Mouse (Mus musculus) forebrain, embryonic 16.5 days (tissue): Measurements from ENCODE around the gene Sp2. TPM values are rescaled to one million over a fixed set of nuclear protein-coding genes. Genes with fewer than 3 reads are reported as not detected.

ENCODE experiments used
- ATAC-seq: fragments of 200-750 bp; cut with Nextera tagmentation; 2 replicates; pipeline ENCODE4 v1.8.0; 2017; ENCODE audit warnings: mild to moderate bottlenecking, moderate library complexity
- H3K27ac ChIP-seq: fragments of 300-500 bp; sonication (generic); 2 replicates; pipeline ENCODE4 v1.5.1; 2014; ENCODE audit warnings: low read length, control low read depth
- H3K27me3 ChIP-seq: fragments of 300-500 bp; sonication (generic); replicated peaks from 2 replicates; pipeline ENCODE4 v1.6.1; 2014; ENCODE audit warnings: low read length; ENCODE audit not compliant: control insufficient read depth, insufficient read depth
- H3K36me3 ChIP-seq: fragments of 300-500 bp; sonication (generic); 2 replicates; pipeline ENCODE4 v1.6.1; 2014; ENCODE audit not compliant: control insufficient read depth, insufficient read depth
- H3K4me1 ChIP-seq: fragments of 300-500 bp; sonication (generic); replicated peaks from 2 replicates; pipeline ENCODE4 v1.6.1; 2014; ENCODE audit warnings: low read length; ENCODE audit not compliant: control insufficient read depth, insufficient read depth
- H3K4me2 ChIP-seq: fragments of 300-500 bp; sonication (generic); 2 replicates; pipeline ENCODE4 v1.6.1; 2014; ENCODE audit warnings: mild to moderate bottlenecking, low read length, control low read depth
- H3K4me3 ChIP-seq: fragments of 300-500 bp; sonication (generic); replicated peaks from 2 replicates; pipeline ENCODE4 v1.5.1; 2014; ENCODE audit warnings: mild to moderate bottlenecking, low read length, control low read depth
- H3K9ac ChIP-seq: fragments of 300-500 bp; sonication (generic); replicated peaks from 2 replicates; pipeline ENCODE4 v1.6.1; 2014; ENCODE audit warnings: low read depth, low read length, control low read depth
- H3K9me3 ChIP-seq: fragments of 300-500 bp; sonication (generic); 2 replicates; pipeline ENCODE4 v1.6.1; 2016; ENCODE audit warnings: low read length; ENCODE audit not compliant: control insufficient read depth
- WGBS: fragments of 180-500 bp; shearing (Covaris S2); extraction: QIAGEN DNeasy Blood & Tissue Kit; methylation state at CpG from one replicate; pipeline ENCODE4 v1.1.7; 2014; 5-methylcytosine and 5-hydroxymethylcytosine counted together
- polyA plus RNA-seq: library from polyadenylated mRNA; unstranded; fragments of >200 nt; fragmentation: Nextera tagmentation; extraction: Ambion mirVana; gene quantifications from 2 replicates; pipeline ENCODE4 v1.2.1, GENCODE M21; 2015

Sp2 gene
- polyA plus RNA-seq, 1 experiment from 2014 or later: 16.3 TPM

DNA sequence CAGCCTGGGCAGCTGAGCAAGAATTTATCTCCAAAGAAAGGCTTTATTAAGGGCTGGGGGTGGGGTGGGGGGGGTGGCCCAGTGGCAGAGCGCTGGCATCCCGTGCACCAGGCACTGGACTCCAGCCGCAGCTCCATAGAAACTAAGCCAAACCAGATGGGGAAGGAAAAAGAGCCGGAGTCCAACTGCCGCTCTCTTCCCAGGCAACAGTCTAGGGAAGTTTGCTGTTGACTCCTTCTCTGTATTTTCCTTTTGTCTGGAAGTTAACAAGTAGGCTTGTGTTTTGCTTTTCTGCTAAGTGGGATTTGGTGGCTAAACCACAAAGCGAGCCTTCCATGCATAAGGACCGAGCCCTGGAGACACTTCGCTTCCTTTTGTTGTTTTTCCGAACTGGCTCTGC, 36.3 kb downstream of the Sp2 start:
- no peak for ATAC-seq
- WGBS: 54% methylated on average over 9 of the region's 9 CpGs
- H3K9me3 ChIP-seq: no peaks in the 10 kb centered on the region
- no peak overlapping the region for H3K27ac ChIP-seq
- no peak overlapping the region for H3K9ac ChIP-seq
- peaks cover 20% of the 10 kb centered on the region for H3K4me1 ChIP-seq
- no peaks in the 10 kb centered on the region for H3K27me3 ChIP-seq
- peaks cover 3% of the 10 kb centered on the region; the same call in 1 of the 2 replicates for H3K36me3 ChIP-seq
- no peak overlapping the region for H3K4me2 ChIP-seq
- H3K4me3 ChIP-seq: no peak overlapping the region

- Histone ChIP-seq H3K4me2 (peak overlapping the region; percentile 98), H3K9me3 (no peaks in the 10 kb centered on the region), H3K4me1 (peaks cover 20% of the 10 kb centered on the region), H3K36me3 (no peaks in the 10 kb centered on the region), H3K4me3 (peak overlapping the region; percentile 54), H3K27me3 (no peaks in the 10 kb centered on the region), H3K27ac (no peak overlapping the region), H3K9ac (peak overlapping the region; percentile 26; the same call in 1 of the 2 replicates)
- 87% methylated on average over 14 of the region's 14 CpGs for WGBS
- no peak for ATAC-seq
These were observed 37.7 kb downstream of the Sp2 start for GRCm38 (mm10) chr11:96944844-96945580.

DNA sequence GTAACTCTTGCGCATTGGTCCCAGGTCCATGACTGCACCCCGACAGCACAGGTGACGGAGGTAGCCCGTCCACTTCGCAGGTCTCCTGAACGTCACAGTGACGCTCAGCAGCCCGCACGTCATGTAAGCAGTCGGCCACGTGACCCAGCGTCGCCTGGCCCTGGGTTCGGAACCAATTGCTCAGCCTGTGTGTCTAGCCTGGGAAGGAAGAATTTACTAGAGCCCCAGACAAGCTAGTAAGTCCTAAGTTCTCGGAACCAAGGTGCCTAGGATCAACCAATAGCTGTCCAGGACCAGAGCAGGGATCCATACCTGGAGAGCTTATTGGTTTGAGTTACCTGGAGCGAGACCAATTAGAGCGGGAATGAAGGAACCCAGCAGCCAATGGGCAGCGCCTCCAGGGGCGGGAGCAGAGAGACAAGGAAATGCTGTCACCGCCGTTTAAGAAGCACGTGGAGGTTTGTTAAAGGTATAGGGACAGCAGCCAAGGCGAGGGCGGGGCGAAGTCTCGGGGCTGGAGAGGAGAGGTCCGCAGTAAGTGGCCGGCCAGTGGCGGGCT, 38.9 kb downstream of the Sp2 start, which contains the start of gene Pnpo:
Pnpo (minus strand) TSS at position 241 of the 559 bp plus-strand sequence.
- Histone ChIP-seq H3K27me3 (no peaks in the 10 kb centered on the region), H3K4me1 (peaks cover 20% of the 10 kb centered on the region), H3K9ac (peak within 1 kb of the TSS; percentile 58), H3K27ac (no peak within 1 kb of the TSS), H3K9me3 (no peaks in the 10 kb centered on the region), H3K36me3 (no peaks in the 10 kb centered on the region), H3K4me2 (peak within 1 kb of the TSS; percentile 98), H3K4me3 (peak within 1 kb of the TSS; percentile 54)
- under 1% methylated on average over 29 of the region's 29 CpGs for WGBS
- ATAC-seq: peak; percentile 99

DNA sequence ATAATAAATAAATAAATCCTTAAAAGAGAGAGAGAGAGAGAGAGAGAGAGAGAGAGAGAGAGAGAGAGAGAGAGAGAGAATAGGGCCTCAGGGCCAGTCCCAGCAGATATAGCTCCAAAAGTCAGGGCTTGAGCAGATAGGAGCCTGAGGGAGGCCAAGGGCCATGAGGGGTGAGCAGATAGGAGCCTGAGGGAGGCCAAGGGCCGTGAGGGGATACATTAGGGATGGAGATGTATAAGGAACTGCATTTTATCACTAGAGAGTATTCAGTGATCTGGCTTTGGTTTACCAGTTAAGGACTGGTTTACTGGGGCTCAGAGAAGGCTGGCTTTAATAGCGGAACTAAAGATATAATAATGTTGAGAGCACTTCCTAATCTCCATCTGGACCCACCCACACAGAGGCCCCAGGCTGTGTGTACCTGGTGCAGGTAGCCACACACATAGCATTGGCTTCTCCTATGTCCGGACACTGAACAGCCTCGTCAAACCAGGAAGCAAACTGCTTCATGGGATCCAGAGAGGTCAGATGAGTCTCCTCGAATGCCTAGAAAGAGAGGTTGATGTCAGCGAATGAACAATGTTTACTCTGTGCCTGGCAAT, 40.7 kb downstream of the Sp2 start:
- Histone ChIP-seq H3K36me3 (no peaks in the 10 kb centered on the region), H3K27ac (no peak overlapping the region), H3K9me3 (no peaks in the 10 kb centered on the region), H3K9ac (no peak overlapping the region), H3K4me2 (no peak overlapping the region), H3K27me3 (no peaks in the 10 kb centered on the region), H3K4me1 (peaks cover 20% of the 10 kb centered on the region), H3K4me3 (no peak overlapping the region)
- no peak for ATAC-seq
- 76% methylated on average over 6 of the region's 6 CpGs for WGBS

DNA sequence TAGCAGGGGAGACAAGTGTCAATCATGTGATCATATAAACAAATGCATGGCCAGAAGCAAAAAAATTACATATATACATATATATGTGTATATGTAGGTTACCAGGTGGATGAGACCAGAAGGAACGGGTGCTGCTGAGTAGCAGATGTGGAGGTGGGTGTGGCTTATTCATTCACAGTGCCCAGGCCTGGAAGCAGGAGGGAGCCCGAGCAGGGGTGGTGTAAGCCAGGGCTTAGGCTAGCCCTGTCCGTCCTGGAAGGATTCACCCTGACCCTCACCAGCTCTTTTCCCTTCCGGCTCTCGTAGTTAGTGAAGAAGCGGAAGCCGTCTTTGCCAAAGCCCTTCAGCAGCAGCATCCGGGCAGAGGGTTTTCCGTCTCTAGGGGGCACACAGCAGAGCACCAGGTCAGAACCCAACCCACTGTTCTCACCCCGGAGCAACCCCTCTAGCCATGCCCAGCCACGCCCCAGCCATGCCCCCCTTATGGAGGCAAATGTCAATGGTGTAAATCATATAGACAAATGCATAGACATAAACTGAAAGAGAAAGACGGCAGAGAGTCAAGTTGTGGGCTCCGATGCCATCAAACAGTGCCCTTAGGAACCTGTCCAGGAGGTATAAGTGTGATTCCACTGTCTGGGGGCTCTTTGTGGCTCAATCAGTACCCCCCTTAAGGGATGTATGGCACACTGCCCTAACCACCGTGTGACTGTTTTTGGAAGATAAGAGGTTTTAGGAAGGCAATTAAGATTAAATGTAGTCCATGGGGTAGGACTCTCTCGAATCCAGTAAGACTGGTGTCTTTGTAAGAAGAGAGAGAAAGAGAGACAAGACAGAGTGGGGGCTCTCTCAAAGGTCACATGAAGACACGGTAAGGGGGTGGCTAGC, 41.9 kb downstream of the Sp2 start:
- WGBS: 75% methylated on average over 16 of the region's 16 CpGs
- Histone ChIP-seq H3K27ac (no peak overlapping the region), H3K27me3 (no peaks in the 10 kb centered on the region), H3K36me3 (no peaks in the 10 kb centered on the region), H3K4me3 (no peak overlapping the region), H3K9ac (no peak overlapping the region), H3K4me2 (no peak overlapping the region), H3K9me3 (no peaks in the 10 kb centered on the region), H3K4me1 (peaks cover 13% of the 10 kb centered on the region)
- no peak for ATAC-seq

- ATAC-seq: no peak
- no peak overlapping the region for H3K4me3 ChIP-seq
These were observed 44.3 kb downstream of the Sp2 start for GRCm38 (mm10) chr11:96938426-96938800.

GRCm38 (mm10) chr11:96937549-96938425, 45.0 kb downstream of the Sp2 start:
- Histone ChIP-seq H3K4me1 (no peaks in the 10 kb centered on the region; the same call in 1 of the 2 replicates), H3K4me3 (no peak overlapping the region), H3K9ac (no peak overlapping the region), H3K9me3 (no peaks in the 10 kb centered on the region), H3K4me2 (no peak overlapping the region), H3K27ac (no peak overlapping the region), H3K27me3 (no peaks in the 10 kb centered on the region), H3K36me3 (no peaks in the 10 kb centered on the region)
- no peak for ATAC-seq
- 59% methylated on average over 10 of the region's 10 CpGs for WGBS

More at GRCm38 (mm10) chr11:96938426-96938800, 44.3 kb downstream of the Sp2 start:
- no peak overlapping the region for H3K9ac ChIP-seq
- H3K27ac ChIP-seq: no peak overlapping the region
- peaks cover 3% of the 10 kb centered on the region; the same call in 1 of the 2 replicates for H3K4me1 ChIP-seq
- no peaks in the 10 kb centered on the region for H3K9me3 ChIP-seq
- no peak overlapping the region for H3K4me2 ChIP-seq
- no peaks in the 10 kb centered on the region for H3K27me3 ChIP-seq
- H3K36me3 ChIP-seq: no peaks in the 10 kb centered on the region
- 88% methylated on average over 6 of the region's 6 CpGs for WGBS

- WGBS: 85% methylated on average over 9 of the region's 9 CpGs
- no peaks in the 10 kb centered on the region for H3K9me3 ChIP-seq
- H3K4me2 ChIP-seq: no peak overlapping the region
- H3K27me3 ChIP-seq: no peaks in the 10 kb centered on the region
- H3K9ac ChIP-seq: no peak overlapping the region
- no peak overlapping the region for H3K4me3 ChIP-seq
- H3K27ac ChIP-seq: no peak overlapping the region
- no peaks in the 10 kb centered on the region; the same call in 1 of the 2 replicates for H3K4me1 ChIP-seq
- H3K36me3 ChIP-seq: no peaks in the 10 kb centered on the region
- no peak for ATAC-seq
These were observed 46.7 kb downstream of the Sp2 start for GRCm38 (mm10) chr11:96935872-96936650.
